Mouse (Mus musculus) megakaryocyte, embryonic 14.5 days (primary cell): ENCODE results near the gene Krt26. TPM values are rescaled to one million over a fixed set of nuclear protein-coding genes. Genes with fewer than 3 reads are reported as not detected.

Experiments used
- H3K27me3 ChIP-seq: replicated peaks from 2 replicates; pipeline ENCODE3; 2012; ENCODE audit warnings: inconsistent platforms
- H3K36me3 ChIP-seq: replicated peaks from 2 replicates; pipeline ENCODE3; 2012; ENCODE audit warnings: low read length, inconsistent platforms, mixed read lengths
- H3K4me1 ChIP-seq: 2 replicates; pipeline ENCODE4 v1.6.1; 2012; ENCODE audit warnings: inconsistent platforms
- H3K4me3 ChIP-seq: replicated peaks from 2 replicates; pipeline ENCODE3; 2012; ENCODE audit warnings: moderate library complexity, mild to moderate bottlenecking, inconsistent platforms
- H3K9me3 ChIP-seq: 2 replicates; pipeline ENCODE4 v1.6.1; 2012; ENCODE audit warnings: inconsistent platforms
- FLI1 ChIP-seq: IDR thresholded peaks from 2 replicates; pipeline ENCODE4 v1.6.1; 2012; ENCODE audit warnings: low read length, inconsistent platforms, mixed read lengths
- GATA1 ChIP-seq: IDR thresholded peaks from 3 replicates; pipeline ENCODE4 v1.6.1; 2012; ENCODE audit warnings: mixed read lengths, low read length, inconsistent platforms, borderline replicate concordance
- polyA plus RNA-seq: library from polyadenylated mRNA; stranded (reverse); fragments of >175 nt; gene quantifications from 2 replicates; pipeline ENCODE4 v1.2.3, GENCODE M21; 2012; ENCODE audit warnings: low replicate concordance; ENCODE audit not compliant: insufficient read depth

Gene Krt26
- polyA plus RNA-seq, 1 experiment: not detected

- Histone ChIP-seq H3K27me3 (peaks cover 4% of the 10 kb centered on the region), H3K4me1 (no peaks in the 10 kb centered on the region), H3K4me3 (no peak overlapping the region), H3K9me3 (0 out of 2 replicates have a peak, but pooled peaks cover 4% of the 10 kb centered on the region), H3K36me3 (no peaks in the 10 kb centered on the region)
- TF ChIP-seq GATA1 (no peak), FLI1 (no peak)
Measured at GRCm38 (mm10) chr11:99292846-99293245, 44.9 kb downstream of the Krt26 start.

- Histone ChIP-seq H3K4me3 (no peak within 1 kb of the TSS), H3K4me1 (no peaks in the 10 kb centered on the region), H3K36me3 (no peaks in the 10 kb centered on the region), H3K27me3 (peaks cover 20% of the 10 kb centered on the region), H3K9me3 (no peaks in the 10 kb centered on the region)
- TF ChIP-seq FLI1: no peak
- TF ChIP-seq GATA1: no peak
Measured at GRCm38 (mm10) chr11:99284833-99285312, 52.9 kb downstream of the Krt26 start, which contains the start of gene Krt24. Gene Krt24, minus strand, starts transcription at chr11:99285262.

- H3K4me1 ChIP-seq: no peaks in the 10 kb centered on the region
- no peaks in the 10 kb centered on the region for H3K9me3 ChIP-seq
- peaks cover 20% of the 10 kb centered on the region for H3K27me3 ChIP-seq
- H3K4me3 ChIP-seq: no peak overlapping the region
- no peaks in the 10 kb centered on the region for H3K36me3 ChIP-seq
- TF ChIP-seq GATA1: no peak
- TF ChIP-seq FLI1: no peak
Measured at GRCm38 (mm10) chr11:99284011-99284410, 53.8 kb downstream of the Krt26 start.

GRCm38 (mm10) chr11:99283334-99283733 is 54.4 kb downstream of the Krt26 start:
- Histone ChIP-seq H3K9me3 (no peaks in the 10 kb centered on the region), H3K4me1 (no peaks in the 10 kb centered on the region), H3K27me3 (peaks cover 20% of the 10 kb centered on the region), H3K36me3 (no peaks in the 10 kb centered on the region), H3K4me3 (no peak overlapping the region)
- TF ChIP-seq FLI1 (no peak), GATA1 (no peak)

- H3K9me3 ChIP-seq: no peaks in the 10 kb centered on the region
- no peaks in the 10 kb centered on the region for H3K36me3 ChIP-seq
- TF ChIP-seq GATA1 (no peak), FLI1 (no peak)
- no peak overlapping the region for H3K4me3 ChIP-seq
- H3K27me3 ChIP-seq: peaks cover 23% of the 10 kb centered on the region
- no peaks in the 10 kb centered on the region for H3K4me1 ChIP-seq
Measured at GRCm38 (mm10) chr11:99281116-99281515, 56.6 kb downstream of the Krt26 start.

GRCm38 (mm10) chr11:99279986-99280385 is 57.8 kb downstream of the Krt26 start:
- TF ChIP-seq FLI1: no peak
- no peak for TF ChIP-seq GATA1
- Histone ChIP-seq H3K4me3 (no peak overlapping the region), H3K9me3 (no peaks in the 10 kb centered on the region)

More at GRCm38 (mm10) chr11:99279986-99280385, 57.8 kb downstream of the Krt26 start:
- Histone ChIP-seq H3K36me3 (no peaks in the 10 kb centered on the region), H3K4me1 (no peaks in the 10 kb centered on the region), H3K27me3 (peaks cover 24% of the 10 kb centered on the region)

Other genes with a start within 250 kb of the Krt26 start
- 0.93 TPM in 1 of 2 replicates, not detected in the other for gene Tns4, start 248.7 kb downstream of the Krt26 start, polyA plus RNA-seq
- not detected in 2 replicates for gene Ccr7, start 182.9 kb downstream of the Krt26 start, polyA plus RNA-seq
- 24.2 and 370 TPM in 2 replicates for gene Smarce1, start 106.9 kb downstream of the Krt26 start, polyA plus RNA-seq
- not detected in 2 replicates for gene Krt222, start 93.9 kb downstream of the Krt26 start, polyA plus RNA-seq
- not detected in 2 replicates for gene Krt24, start 52.7 kb downstream of the Krt26 start, polyA plus RNA-seq
- not detected in 2 replicates for gene Krt25, start 15.0 kb downstream of the Krt26 start, polyA plus RNA-seq
- not detected in 2 replicates for gene Krt27, start 13.1 kb upstream of the Krt26 start, polyA plus RNA-seq
- gene Krt28, start 36.9 kb upstream of the Krt26 start, polyA plus RNA-seq: not detected in 2 replicates
- gene Krt10, start 51.4 kb upstream of the Krt26 start, polyA plus RNA-seq: 6.6 TPM in 1 of 2 replicates, not detected in the other
- gene Krt12, start 84.3 kb upstream of the Krt26 start, polyA plus RNA-seq: not detected in 2 replicates
- gene Krt20, start 100.2 kb upstream of the Krt26 start, polyA plus RNA-seq: not detected in 2 replicates
- not detected in 2 replicates for gene Krt23, start 155.2 kb upstream of the Krt26 start, polyA plus RNA-seq
- gene Krt39, start 183.4 kb upstream of the Krt26 start, polyA plus RNA-seq: not detected in 2 replicates
- gene Krt40, start 205.2 kb upstream of the Krt26 start, polyA plus RNA-seq: not detected in 2 replicates
- gene Krtap3-3, start 212.9 kb upstream of the Krt26 start, polyA plus RNA-seq: not detected in 2 replicates
- not detected in 2 replicates for gene Krtap3-2, start 218.9 kb upstream of the Krt26 start, polyA plus RNA-seq
- not detected in 2 replicates for gene Gm11939, start 221.5 kb upstream of the Krt26 start, polyA plus RNA-seq
- gene Krtap3-1, start 228.7 kb upstream of the Krt26 start, polyA plus RNA-seq: not detected in 2 replicates
- not detected in 2 replicates for gene Krtap1-5, start 243.1 kb upstream of the Krt26 start, polyA plus RNA-seq
- not detected in 2 replicates for gene Krtap1-4, start 245.7 kb upstream of the Krt26 start, polyA plus RNA-seq